8 mouse cellular contexts compared by ENCODE assay signal in genomic region chr16:49616263-49616872, GRCm38 (mm10).
DNase-seq lines count a peak whose midpoint lies in the region; ATAC-seq and TF ChIP-seq lines count a peak whose summit lies in the region.

No protein-coding gene starts in this region.

- H3K27me3 ChIP-seq in heart, embryonic 11.5 days (ENCODE audit: control insufficient read depth, insufficient read depth, low read length) = no peaks in the 10 kb centered on the region
- H3K27me3 ChIP-seq in heart, embryonic 14.5 days (ENCODE audit: control insufficient read depth, insufficient read depth, low read length) = no peaks in the 10 kb centered on the region
- no peaks in the 10 kb centered on the region for H3K27me3 ChIP-seq in stomach, postnatal 0 days (ENCODE audit: control insufficient read depth, insufficient read depth, low read length)

- H3K4me3 ChIP-seq in heart, embryonic 11.5 days (ENCODE audit: low read depth, low read length) = no peak overlapping the region
- no peak overlapping the region; a peak in 1 of 4 replicates for H3K4me3 ChIP-seq in heart, embryonic 14.5 days (ENCODE audit: control insufficient read depth in 1 of 2, insufficient read depth in 1 of 2, low read depth in 1 of 2, low read length in 2 of 2)
- H3K4me3 ChIP-seq in stomach, postnatal 0 days (ENCODE audit: low read depth, low read length) = no peak overlapping the region; the same call in 1 of the 2 replicates

- no peak overlapping the region for H3K27ac ChIP-seq in heart, embryonic 11.5 days (ENCODE audit: low read depth, low read length)
- peak overlapping the region; percentile 18 to 28; a peak in 1 of 4 replicates for H3K27ac ChIP-seq in heart, embryonic 14.5 days (replicated peaks in 1 of 2; ENCODE audit: control insufficient read depth in 1 of 2, insufficient read depth in 1 of 2, low read depth in 2 of 2, low read length in 2 of 2)
- H3K27ac ChIP-seq in stomach, postnatal 0 days (replicated peaks) = no peak overlapping the region

- 61% methylated on average over 13 of the region's 13 CpGs for whole genome bisulfite sequencing in heart, embryonic 11.5 days (ENCODE audit: insufficient replicate concordance)
- 46% methylated on average over 13 of the region's 13 CpGs for WGBS in heart, embryonic 14.5 days
- WGBS in stomach, postnatal 0 days = 44% methylated on average over 13 of the region's 13 CpGs

- no peak for TF ChIP-seq EP300 in stomach, postnatal 0 days (optimal IDR thresholded peaks at IDR 0.05)

- ATAC-seq in heart, embryonic 11.5 days (replicated peaks; ENCODE audit: insufficient number of reproducible peaks, low FRiP score, low TSS enrichment) = no peak
- ATAC-seq in heart, embryonic 14.5 days (ENCODE audit: insufficient number of reproducible peaks, insufficient read depth, low FRiP score, low read depth) = no peak
- ATAC-seq in stomach, postnatal 0 days (ENCODE audit: low FRiP score, low TSS enrichment) = no peak

- H3K9me3 ChIP-seq in heart, embryonic 11.5 days (replicated peaks; ENCODE audit: control insufficient read depth, low read length) = peaks cover 8% of the 10 kb centered on the region
- no peaks in the 10 kb centered on the region for H3K9me3 ChIP-seq in heart, embryonic 14.5 days (ENCODE audit: control insufficient read depth, low read length)
- H3K9me3 ChIP-seq in stomach, postnatal 0 days (ENCODE audit: control insufficient read depth, low read length) = no peaks in the 10 kb centered on the region

- H3K4me1 ChIP-seq in heart, embryonic 11.5 days (ENCODE audit: control insufficient read depth, insufficient read depth, low read length) = no peaks in the 10 kb centered on the region
- peaks cover 0 to 3% of the 10 kb centered on the region in 2 experiments; a peak in 1 of 4 replicates for H3K4me1 ChIP-seq in heart, embryonic 14.5 days (ENCODE audit: control insufficient read depth in 2 of 2, insufficient read depth in 2 of 2, low read length in 2 of 2)
- no peaks in the 10 kb centered on the region for H3K4me1 ChIP-seq in stomach, postnatal 0 days (replicated peaks; ENCODE audit: control insufficient read depth, insufficient read depth)

- peak; percentile 88 for DNase-seq in heart, adult 11 months
- peak; percentile 13 for DNase-seq in right cerebral cortex, adult 18-20 months
- no peak for DNase-seq in right cerebral cortex, postnatal 10 days (ENCODE audit: low spot score in 2 of 2)
- peak; percentile 16 for DNase-seq in stomach, postnatal 0 days (ENCODE audit: low spot score)
- DNase-seq in thymus, postnatal 36 days = no peak
- no peak for DNase-seq in urinary bladder, postnatal 25 days (ENCODE audit: low spot score)

- TF ChIP-seq CTCF in stomach, postnatal 0 days (IDR thresholded peaks at IDR 0.05; ENCODE audit: low read depth) = no peak; the same call in 1 of the 2 replicates

- no peaks in the 10 kb centered on the region for H3K36me3 ChIP-seq in heart, embryonic 11.5 days (ENCODE audit: control insufficient read depth, insufficient read depth, low read length)
- no peaks in the 10 kb centered on the region for H3K36me3 ChIP-seq in heart, embryonic 14.5 days (ENCODE audit: control insufficient read depth, insufficient read depth, low read length)
- no peaks in the 10 kb centered on the region for H3K36me3 ChIP-seq in stomach, postnatal 0 days (ENCODE audit: control insufficient read depth, insufficient read depth, low read length)

- no peak overlapping the region for H3K4me2 ChIP-seq in heart, embryonic 11.5 days
- peak overlapping the region; percentile 38 for H3K4me2 ChIP-seq in heart, embryonic 14.5 days (ENCODE audit: low read length)
- peak overlapping the region; percentile 36; the same call in 1 of the 2 replicates for H3K4me2 ChIP-seq in stomach, postnatal 0 days (replicated peaks; ENCODE audit: low read depth)

- H3K9ac ChIP-seq in heart, embryonic 11.5 days (ENCODE audit: low read depth, low read length) = no peak overlapping the region
- H3K9ac ChIP-seq in heart, embryonic 14.5 days (ENCODE audit: low read length) = no peak overlapping the region
- no peak overlapping the region for H3K9ac ChIP-seq in stomach, postnatal 0 days (ENCODE audit: low read length)

Comparison
In these comparisons a context has a peak if more than half of its experiments do, and no peak if none do; other contexts are left out.
1. DNase-seq: peak in heart, adult 11 months (single experiment), right cerebral cortex, adult 18-20 months (single experiment) and stomach, postnatal 0 days (single experiment); none in right cerebral cortex, postnatal 10 days (0 of 2), thymus, postnatal 36 days (0 of 2) and urinary bladder, postnatal 25 days (single experiment).
2. H3K27ac ChIP-seq: peak in heart, embryonic 14.5 days (2 of 2); none in heart, embryonic 11.5 days (single experiment) and stomach, postnatal 0 days (single experiment).